Mouse (Mus musculus): ENCODE results near the gene Gng3.

DNA sequence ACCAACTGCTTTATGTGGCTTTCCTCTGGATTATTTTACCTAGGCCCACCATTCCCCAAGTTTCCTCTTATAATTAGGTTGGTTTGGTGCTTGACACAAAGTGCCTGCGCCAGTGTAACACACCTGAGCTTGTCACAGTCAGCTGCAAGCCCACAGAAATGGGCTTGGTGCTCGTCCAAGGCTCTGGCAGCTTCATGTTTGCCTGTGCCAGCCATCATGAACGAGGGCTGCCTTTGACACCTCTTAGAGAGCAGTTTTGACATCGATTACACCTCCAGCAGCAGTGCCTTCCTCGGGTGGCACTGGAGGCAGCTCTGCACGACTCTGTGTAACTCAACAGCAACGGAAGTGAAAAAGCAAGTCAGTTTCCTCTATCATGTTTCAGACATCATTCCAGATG, 48.8 kb downstream of the Gng3 start:
- TF ChIP-seq CTCF (IDR thresholded peaks at IDR 0.05; ENCODE audit: borderline replicate concordance, control insufficient read depth, extremely low read depth, insufficient read depth, low read length, poor library complexity) (no peak), POLR2A (IDR thresholded peaks at IDR 0.05; ENCODE audit: control insufficient read depth, extremely low read depth, insufficient read depth, low read length, poor library complexity) (no peak)

Measured in thymus, adult 2 months (tissue).